Mouse (Mus musculus) limb, embryonic 12.5 days (tissue): ENCODE results near the gene Pprc1. TPM values are rescaled to one million over a fixed set of nuclear protein-coding genes. Genes with fewer than 3 reads are reported as not detected.

Experiments used
- ATAC-seq: fragments of 200-750 bp; cut with Nextera tagmentation; 2 replicates; pipeline ENCODE4 v1.8.0; 2017; ENCODE audit warnings: low read depth, moderate TSS enrichment; ENCODE audit not compliant: insufficient number of reproducible peaks, insufficient read depth, low FRiP score, low TSS enrichment
- H3K27ac ChIP-seq: fragments of 300-500 bp; sonication (generic); 2 replicates; pipeline ENCODE4 v1.5.1; 2016; ENCODE audit warnings: mild to moderate bottlenecking, moderate library complexity
- H3K27me3 ChIP-seq: fragments of 300-500 bp; sonication (generic); 2 replicates; pipeline ENCODE4 v1.6.1; 2016; ENCODE audit warnings: mild to moderate bottlenecking, moderate library complexity
- H3K36me3 ChIP-seq: fragments of 300-500 bp; sonication (generic); 2 replicates; pipeline ENCODE4 v1.6.1; 2016; ENCODE audit warnings: mild to moderate bottlenecking, moderate library complexity
- H3K4me1 ChIP-seq: fragments of 300-500 bp; sonication (generic); replicated peaks from 2 replicates; pipeline ENCODE4 v1.6.1; 2016
- H3K4me2 ChIP-seq: fragments of 300-500 bp; sonication (generic); 2 replicates; pipeline ENCODE4 v1.6.1; 2016; ENCODE audit warnings: mild to moderate bottlenecking, moderate library complexity
- H3K4me3 ChIP-seq: fragments of 300-500 bp; sonication (generic); replicated peaks from 2 replicates; pipeline ENCODE4 v1.5.1; 2016; ENCODE audit warnings: mild to moderate bottlenecking
- H3K9ac ChIP-seq: fragments of 300-500 bp; sonication (generic); replicated peaks from 2 replicates; pipeline ENCODE4 v1.6.1; 2016; ENCODE audit warnings: mild to moderate bottlenecking, moderate library complexity
- H3K9me3 ChIP-seq: fragments of 300-500 bp; sonication (generic); 2 replicates; pipeline ENCODE4 v1.6.1; 2016; ENCODE audit warnings: mild to moderate bottlenecking, moderate library complexity
- WGBS: fragments of 180-500 bp; shearing (Covaris S2); methylation state at CpG from one replicate; pipeline ENCODE4 v1.1.7; 2016; 5-methylcytosine and 5-hydroxymethylcytosine counted together
- polyA plus RNA-seq: library from polyadenylated mRNA; unstranded; fragments of >200 nt; fragmentation: Nextera tagmentation; extraction: Ambion mirVana; gene quantifications from 2 replicates; pipeline ENCODE4 v1.2.1, GENCODE M21; 2016

The Pprc1 gene
- polyA plus RNA-seq, 1 experiment from 2014 or later: 32.7 TPM

DNA sequence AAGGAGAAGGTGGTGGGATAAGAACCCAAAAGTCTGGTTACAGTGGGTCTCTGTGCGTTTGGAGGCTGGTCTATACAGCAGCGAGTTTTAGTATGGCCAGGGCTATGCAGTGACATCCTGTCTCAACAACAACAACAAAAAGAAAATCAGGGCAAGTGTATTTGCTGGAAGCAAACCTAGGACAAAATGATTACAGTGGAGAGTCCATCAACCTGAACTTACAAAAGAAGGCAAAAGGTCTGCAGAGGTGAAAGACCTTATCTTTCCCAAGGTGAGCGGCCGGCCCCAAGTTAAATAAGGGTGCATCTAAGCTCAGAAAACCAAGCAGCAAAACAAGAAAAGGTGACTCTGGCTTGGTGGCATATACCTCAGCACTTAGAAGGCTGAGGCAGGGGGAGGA lies 47.0 kb downstream of the Pprc1 start:
- ATAC-seq: no peak

DNA sequence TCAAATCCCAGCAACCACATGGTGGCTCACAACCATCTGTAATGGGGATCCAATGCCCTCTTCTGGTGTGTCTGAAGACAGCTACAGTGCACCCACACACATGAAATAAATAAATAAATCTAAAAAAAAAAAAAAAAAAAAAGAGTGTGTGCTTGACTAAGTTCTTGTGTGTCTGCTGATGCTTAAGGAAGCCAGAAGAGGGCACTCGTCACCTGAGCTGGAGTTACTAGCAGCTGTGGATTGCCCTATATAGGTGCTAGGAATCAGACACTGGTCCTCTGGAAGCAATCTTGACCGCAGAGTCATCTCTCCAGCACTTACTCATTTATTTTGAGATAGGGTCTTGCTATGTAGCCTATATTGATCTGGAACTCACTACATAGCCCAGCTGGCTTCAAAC lies 49.5 kb downstream of the Pprc1 start:
- no peak for ATAC-seq
- Histone ChIP-seq H3K9me3 (peaks cover 3% of the 10 kb centered on the region; the same call in 1 of the 2 replicates), H3K36me3 (no peaks in the 10 kb centered on the region), H3K9ac (no peak overlapping the region), H3K27ac (no peak overlapping the region), H3K4me1 (no peaks in the 10 kb centered on the region), H3K4me2 (no peak overlapping the region), H3K4me3 (no peak overlapping the region), H3K27me3 (no peaks in the 10 kb centered on the region)
- WGBS: 95% methylated on average over 2 of the region's 2 CpGs

More for the DNA sequence above, 47.0 kb downstream of the Pprc1 start:
- no peak overlapping the region for H3K4me3 ChIP-seq
- no peaks in the 10 kb centered on the region for H3K27me3 ChIP-seq
- no peaks in the 10 kb centered on the region for H3K4me1 ChIP-seq
- WGBS: 92% methylated on average over 4 of the region's 4 CpGs
- no peak overlapping the region for H3K4me2 ChIP-seq
- no peak overlapping the region for H3K9ac ChIP-seq
- no peak overlapping the region for H3K27ac ChIP-seq
- H3K9me3 ChIP-seq: peaks cover 3% of the 10 kb centered on the region; the same call in 1 of the 2 replicates
- no peaks in the 10 kb centered on the region for H3K36me3 ChIP-seq

DNA sequence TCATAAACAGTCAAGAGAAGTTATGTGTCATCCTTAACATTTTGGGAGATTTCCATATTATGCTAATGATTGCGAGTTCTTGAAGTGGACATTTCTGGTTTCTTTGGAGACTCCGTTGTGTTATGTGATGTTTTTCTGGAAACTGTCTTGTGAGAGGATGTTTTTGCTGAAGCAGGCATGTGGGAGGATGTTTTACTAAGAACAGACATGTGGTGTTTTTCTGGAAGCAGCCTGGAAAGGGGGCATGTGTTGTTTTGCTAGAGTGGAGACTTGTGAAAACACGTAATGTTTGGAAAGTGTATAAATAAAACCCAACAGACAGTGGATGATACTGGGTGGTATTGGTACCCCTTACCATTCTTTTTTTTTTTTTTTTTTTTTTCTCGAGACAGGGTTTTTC lies 50.6 kb downstream of the Pprc1 start:
- H3K4me1 ChIP-seq: no peaks in the 10 kb centered on the region
- no peak overlapping the region for H3K4me3 ChIP-seq
- 86% methylated on average over 4 of the region's 4 CpGs for WGBS
- H3K9ac ChIP-seq: no peak overlapping the region
- H3K27me3 ChIP-seq: no peaks in the 10 kb centered on the region
- no peak overlapping the region for H3K27ac ChIP-seq
- no peaks in the 10 kb centered on the region for H3K36me3 ChIP-seq
- no peak for ATAC-seq
- H3K4me2 ChIP-seq: no peak overlapping the region
- H3K9me3 ChIP-seq: peaks cover 3% of the 10 kb centered on the region; the same call in 1 of the 2 replicates

DNA sequence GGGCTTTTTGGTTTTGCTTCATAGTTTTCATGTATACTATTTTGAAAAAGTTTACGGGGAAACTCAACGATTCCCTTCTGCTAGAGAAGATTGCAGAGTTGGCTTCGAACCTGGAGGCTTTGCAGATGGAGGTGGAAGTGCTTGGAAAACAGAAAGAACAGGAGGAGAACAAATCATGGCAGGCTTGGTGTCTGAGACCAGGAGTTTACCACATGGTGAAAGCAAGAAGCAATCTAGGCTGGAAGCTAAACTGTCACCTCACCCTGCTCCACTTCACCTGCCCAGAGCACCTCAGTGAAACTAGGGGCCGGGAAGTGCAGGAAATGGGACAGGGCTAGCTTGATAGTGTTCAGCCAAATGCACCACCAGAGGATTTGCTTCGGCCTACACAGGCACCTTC lies 51.7 kb downstream of the Pprc1 start:
- Histone ChIP-seq H3K27ac (no peak overlapping the region), H3K4me2 (no peak overlapping the region), H3K36me3 (no peaks in the 10 kb centered on the region), H3K27me3 (no peaks in the 10 kb centered on the region), H3K9me3 (peaks cover 3% of the 10 kb centered on the region; the same call in 1 of the 2 replicates), H3K4me3 (no peak overlapping the region), H3K9ac (no peak overlapping the region), H3K4me1 (no peaks in the 10 kb centered on the region)
- WGBS: 80% methylated on average over 5 of the region's 5 CpGs
- no peak for ATAC-seq

DNA sequence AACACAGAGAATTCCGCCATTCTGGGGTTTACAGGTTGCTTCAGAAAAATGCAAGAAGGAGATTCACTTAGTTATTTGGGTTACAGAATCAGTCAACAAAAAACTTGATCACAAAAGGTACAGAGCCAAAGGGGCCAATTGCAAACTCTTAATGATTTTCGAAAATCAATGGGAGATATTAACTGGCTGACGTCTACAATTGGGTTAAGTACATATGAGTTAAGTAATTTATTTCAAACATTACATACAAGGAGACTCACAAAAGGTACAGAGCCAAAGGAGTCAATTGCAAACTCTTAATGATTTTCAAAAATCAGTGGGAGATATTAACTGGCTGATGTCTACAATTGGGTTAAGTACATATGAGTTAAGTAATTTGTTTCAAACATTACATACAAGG lies 54.9 kb downstream of the Pprc1 start:
- H3K4me3 ChIP-seq: no peak overlapping the region
- H3K4me2 ChIP-seq: no peak overlapping the region
- WGBS: 87% methylated on average over 3 of the region's 3 CpGs
- no peak for ATAC-seq
- H3K9ac ChIP-seq: no peak overlapping the region
- no peaks in the 10 kb centered on the region for H3K9me3 ChIP-seq
- H3K27ac ChIP-seq: no peak overlapping the region
- no peaks in the 10 kb centered on the region for H3K27me3 ChIP-seq
- H3K4me1 ChIP-seq: no peaks in the 10 kb centered on the region
- no peaks in the 10 kb centered on the region for H3K36me3 ChIP-seq

DNA sequence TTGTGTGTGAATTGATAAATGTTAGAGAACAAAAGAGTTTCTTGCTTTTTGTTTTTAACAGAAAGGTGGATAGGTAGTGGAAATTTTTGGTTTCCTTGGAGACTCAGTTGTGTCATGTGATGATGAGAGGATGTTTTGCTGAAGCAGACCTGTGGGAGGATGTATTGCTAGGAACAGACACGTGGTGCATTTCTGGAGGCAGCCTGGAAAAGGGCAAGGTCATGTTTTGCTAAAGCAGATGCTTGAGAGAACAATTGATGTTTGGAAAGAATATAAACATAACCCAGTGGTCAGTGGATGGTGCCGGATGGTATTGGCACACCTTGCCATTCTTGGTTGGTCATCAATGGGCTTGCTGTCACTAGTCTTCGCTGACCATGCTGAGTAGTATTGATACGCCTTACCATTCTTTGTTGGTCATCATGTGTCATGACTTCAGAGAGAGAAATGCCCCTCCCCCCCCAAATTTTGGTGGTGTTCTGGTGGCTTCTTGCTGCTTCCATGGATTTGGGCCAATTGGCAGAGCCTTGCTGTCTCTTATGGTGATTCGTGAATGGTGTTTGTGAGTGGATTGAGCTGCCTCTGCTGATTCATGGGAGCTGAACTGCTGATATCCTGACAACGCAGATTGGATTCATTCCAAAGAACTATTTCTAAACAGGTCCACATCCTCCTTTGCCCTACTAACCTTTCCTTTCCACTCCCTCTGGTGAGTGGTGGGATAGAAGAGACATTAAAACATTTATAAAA lies 58.9 kb downstream of the Pprc1 start:
- no peaks in the 10 kb centered on the region for H3K36me3 ChIP-seq
- no peak for ATAC-seq
- H3K4me1 ChIP-seq: no peaks in the 10 kb centered on the region
- H3K4me2 ChIP-seq: no peak overlapping the region
- no peak overlapping the region for H3K9ac ChIP-seq
- WGBS: 88% methylated on average over 6 of the region's 6 CpGs
- no peak overlapping the region for H3K4me3 ChIP-seq
- peaks cover 3% of the 10 kb centered on the region; the same call in 1 of the 2 replicates for H3K27me3 ChIP-seq
- no peaks in the 10 kb centered on the region for H3K9me3 ChIP-seq
- no peak overlapping the region for H3K27ac ChIP-seq

DNA sequence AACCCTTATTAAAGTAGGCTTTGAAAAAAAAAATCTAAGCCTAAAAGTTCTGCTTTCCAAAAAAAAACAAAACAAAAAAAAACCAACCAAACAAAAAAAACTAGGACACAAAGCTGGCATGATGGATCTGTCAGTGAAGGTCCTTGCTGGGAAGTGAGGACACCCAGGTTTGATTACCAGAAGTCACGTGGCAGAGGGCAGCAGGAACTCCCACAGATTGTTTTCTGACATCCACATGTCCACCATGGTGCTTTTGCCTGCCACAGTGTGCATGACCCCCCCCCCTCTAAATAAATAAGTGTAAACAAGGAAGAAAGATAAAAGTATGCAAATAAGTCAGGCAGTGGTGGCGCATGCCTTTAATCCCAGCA lies 59.5 kb downstream of the Pprc1 start:
- no peaks in the 10 kb centered on the region for H3K4me1 ChIP-seq
- H3K9me3 ChIP-seq: no peaks in the 10 kb centered on the region
- H3K27me3 ChIP-seq: peaks cover 5% of the 10 kb centered on the region; the same call in 1 of the 2 replicates
- H3K4me2 ChIP-seq: no peak overlapping the region
- H3K4me3 ChIP-seq: no peak overlapping the region
- no peak overlapping the region for H3K9ac ChIP-seq
- H3K36me3 ChIP-seq: no peaks in the 10 kb centered on the region
- WGBS: 76% methylated on average over 2 of the region's 2 CpGs
- H3K27ac ChIP-seq: no peak overlapping the region
- ATAC-seq: no peak

DNA sequence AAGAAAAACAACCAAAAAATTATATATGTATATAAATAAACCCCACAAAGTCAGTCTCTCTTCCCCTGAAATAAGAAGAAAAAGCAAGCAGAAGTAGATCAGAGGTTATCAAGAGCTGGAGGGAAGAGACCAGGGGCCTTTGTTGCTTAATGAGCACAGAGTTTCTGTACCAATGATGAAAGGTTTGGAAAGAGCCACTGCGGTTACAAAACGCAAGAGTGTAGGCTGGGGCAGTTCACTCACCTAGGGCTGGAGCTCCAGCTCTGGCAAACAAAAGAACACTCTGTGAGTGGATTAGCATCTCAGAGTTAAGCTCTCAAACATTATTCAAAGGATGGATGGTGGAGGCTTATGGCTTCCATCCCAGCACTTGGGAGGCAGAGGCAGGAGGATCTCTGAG lies 65.5 kb downstream of the Pprc1 start:
- H3K27ac ChIP-seq: no peak overlapping the region
- no peak overlapping the region for H3K4me3 ChIP-seq
- H3K27me3 ChIP-seq: peaks cover 5% of the 10 kb centered on the region; the same call in 1 of the 2 replicates
- 85% methylated on average over 2 of the region's 2 CpGs for WGBS
- no peaks in the 10 kb centered on the region for H3K4me1 ChIP-seq
- H3K4me2 ChIP-seq: no peak overlapping the region
- H3K9ac ChIP-seq: no peak overlapping the region
- no peak for ATAC-seq
- H3K9me3 ChIP-seq: no peaks in the 10 kb centered on the region
- no peaks in the 10 kb centered on the region for H3K36me3 ChIP-seq

DNA sequence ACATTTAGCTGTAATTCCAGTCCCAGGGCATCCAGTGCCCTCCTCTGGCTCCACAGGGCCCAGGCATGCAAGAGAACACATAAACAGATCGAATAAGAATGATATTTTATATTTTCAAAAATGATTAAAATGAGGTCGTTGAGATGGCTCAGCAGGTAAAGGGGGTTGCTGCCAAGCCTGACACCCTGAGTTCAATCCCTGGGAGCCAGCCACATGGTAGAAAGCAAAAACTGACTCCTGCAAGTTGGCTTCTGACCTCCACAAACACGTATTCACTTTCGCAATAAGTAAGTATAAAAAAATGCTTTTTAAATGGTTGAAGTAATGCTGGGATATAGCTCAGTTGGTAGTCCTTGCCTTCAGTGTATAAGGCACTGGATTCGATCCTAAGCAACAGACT lies 66.1 kb downstream of the Pprc1 start:
- Histone ChIP-seq H3K9me3 (no peaks in the 10 kb centered on the region), H3K27ac (no peak overlapping the region), H3K36me3 (no peaks in the 10 kb centered on the region), H3K4me3 (no peak overlapping the region), H3K9ac (no peak overlapping the region), H3K4me2 (no peak overlapping the region), H3K27me3 (peaks cover 5% of the 10 kb centered on the region; the same call in 1 of the 2 replicates), H3K4me1 (no peaks in the 10 kb centered on the region)
- no peak for ATAC-seq
- 84% methylated on average over 5 of the region's 5 CpGs for WGBS

DNA sequence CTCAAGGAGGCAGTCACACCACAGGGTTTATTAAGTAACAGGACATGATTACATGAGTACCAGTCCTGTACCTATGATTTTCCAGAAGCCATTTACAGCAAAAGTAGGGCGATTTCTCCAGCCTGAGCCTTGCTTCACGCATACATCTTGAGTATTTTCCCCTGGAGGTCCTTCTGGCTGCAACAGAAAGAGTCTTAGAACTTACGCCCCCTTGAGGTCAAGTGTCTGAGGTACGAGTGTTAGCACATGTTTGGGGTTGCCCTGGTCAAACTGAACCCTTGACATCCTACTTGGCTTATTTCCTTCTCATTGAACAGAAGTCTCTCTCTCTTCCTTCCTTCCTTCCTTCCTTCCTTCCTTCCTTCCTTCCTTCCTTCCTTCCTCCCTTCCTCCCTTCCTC lies 69.9 kb downstream of the Pprc1 start:
- no peak overlapping the region for H3K9ac ChIP-seq
- H3K27me3 ChIP-seq: peaks cover 5% of the 10 kb centered on the region; the same call in 1 of the 2 replicates
- no peaks in the 10 kb centered on the region for H3K4me1 ChIP-seq
- WGBS: 49% methylated on average over 4 of the region's 4 CpGs
- no peaks in the 10 kb centered on the region for H3K9me3 ChIP-seq
- H3K36me3 ChIP-seq: no peaks in the 10 kb centered on the region
- H3K4me2 ChIP-seq: no peak overlapping the region
- H3K27ac ChIP-seq: no peak overlapping the region
- no peak overlapping the region for H3K4me3 ChIP-seq
- no peak for ATAC-seq

DNA sequence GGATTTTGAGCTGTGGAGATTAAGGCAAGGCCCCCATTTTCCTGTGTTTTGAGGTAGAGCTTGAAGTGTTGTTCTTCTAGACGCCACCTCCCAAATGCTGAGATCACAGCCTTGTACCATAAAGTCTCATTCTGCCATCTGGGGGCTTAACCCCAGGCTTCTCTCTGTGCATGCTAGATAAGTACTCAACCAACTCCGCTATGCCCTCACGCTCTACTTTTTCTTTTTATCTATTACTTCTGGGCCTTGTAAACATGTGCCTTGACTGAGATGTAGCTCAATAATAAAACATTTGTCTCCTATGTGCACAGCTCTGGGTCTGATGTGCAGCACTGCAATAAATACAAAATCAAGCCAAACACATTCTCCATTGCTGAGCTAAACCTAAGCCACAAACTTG lies 74.8 kb downstream of the Pprc1 start:
- no peak overlapping the region for H3K4me2 ChIP-seq
- ATAC-seq: no peak
- no peaks in the 10 kb centered on the region for H3K36me3 ChIP-seq
- no peaks in the 10 kb centered on the region for H3K9me3 ChIP-seq
- H3K4me1 ChIP-seq: no peaks in the 10 kb centered on the region
- H3K4me3 ChIP-seq: no peak overlapping the region
- H3K27me3 ChIP-seq: peaks cover 5% of the 10 kb centered on the region; the same call in 1 of the 2 replicates
- no peak overlapping the region for H3K9ac ChIP-seq
- WGBS: 87% methylated on average over 3 of the region's 3 CpGs
- no peak overlapping the region for H3K27ac ChIP-seq

DNA sequence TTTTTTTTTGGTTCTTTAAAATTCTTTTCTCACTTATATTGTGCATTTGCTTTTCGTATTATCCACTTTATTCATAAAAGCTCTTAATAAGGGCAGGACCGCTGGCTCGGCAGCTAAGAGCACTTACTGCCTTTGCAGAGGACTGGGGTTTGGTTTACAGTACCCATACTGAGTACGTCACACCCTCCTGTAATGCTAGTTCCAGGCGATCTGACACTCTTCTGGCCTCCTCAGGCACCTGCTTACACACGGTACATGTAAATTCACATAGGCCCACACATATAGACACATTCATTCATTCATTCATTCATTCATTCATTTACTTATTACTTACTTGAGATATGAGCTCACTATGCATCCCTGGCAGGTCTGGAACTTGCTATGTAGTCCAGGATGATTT lies 76.2 kb downstream of the Pprc1 start:
- Histone ChIP-seq H3K27me3 (peaks cover 5% of the 10 kb centered on the region; the same call in 1 of the 2 replicates), H3K9ac (no peak overlapping the region), H3K4me2 (no peak overlapping the region), H3K4me3 (no peak overlapping the region), H3K36me3 (no peaks in the 10 kb centered on the region), H3K9me3 (no peaks in the 10 kb centered on the region), H3K4me1 (no peaks in the 10 kb centered on the region), H3K27ac (no peak overlapping the region)
- WGBS: 72% methylated on average over 6 of the region's 6 CpGs
- no peak for ATAC-seq
